Mouse (Mus musculus) lung, postnatal 0 days (tissue): ENCODE measurements around the gene S100a10.

Experiments
- CTCF ChIP-seq: IDR thresholded peaks from 2 replicates; pipeline ENCODE4 v1.5.1; 2016; ENCODE audit warnings: antibody characterized with exemption, mild to moderate bottlenecking
- EP300 ChIP-seq: IDR thresholded peaks from 2 replicates; pipeline ENCODE4 v1.6.1; 2016; ENCODE audit warnings: antibody characterized with exemption, mild to moderate bottlenecking, control low read depth

DNA sequence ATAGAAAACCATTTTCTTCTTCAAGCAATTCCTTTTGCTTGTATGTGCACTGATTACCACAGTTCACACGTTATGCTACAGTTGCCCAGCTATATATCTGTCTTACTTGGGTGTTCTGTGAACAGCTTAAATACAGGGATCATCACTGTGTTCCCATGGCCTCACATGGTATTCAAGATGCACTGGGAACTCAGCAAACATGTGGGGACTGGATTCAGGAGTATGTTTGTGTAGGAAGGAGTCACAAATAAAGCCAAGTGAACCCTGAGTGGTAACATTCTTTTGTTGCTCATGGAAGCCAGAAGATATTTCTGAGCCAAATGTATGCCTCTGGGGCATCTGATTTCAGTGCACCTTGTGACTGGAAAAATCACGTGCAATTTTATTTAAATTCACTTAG lies 28.2 kb downstream of the S100a10 start:
- TF ChIP-seq CTCF (no peak), EP300 (no peak)
